Mouse (Mus musculus): ENCODE results near the gene Slc25a10.

GRCm38 (mm10) chr11:120520967-120521540 lies 29.4 kb downstream of the Slc25a10 start:
- TF ChIP-seq CTCF (IDR thresholded peaks at IDR 0.05; ENCODE audit: control insufficient read depth, insufficient read depth, insufficient read length) (no peak), MYOG (IDR thresholded peaks at IDR 0.05; ENCODE audit: control insufficient read depth, extremely low read depth, insufficient read length) (no peak), USF1 (IDR thresholded peaks at IDR 0.05; ENCODE audit: low read depth) (no peak), MAX (IDR thresholded peaks at IDR 0.05) (no peak), CEBPB (IDR thresholded peaks at IDR 0.05; ENCODE audit: low read depth) (no peak), FOSL1 (IDR thresholded peaks at IDR 0.05; ENCODE audit: insufficient read depth, low read length, poor library complexity, severe bottlenecking) (no peak), MYOD1 (IDR thresholded peaks at IDR 0.05; ENCODE audit: control insufficient read depth, insufficient read length, low read depth) (no peak)
